Mouse (Mus musculus): ENCODE data around the gene Pex11b. TPM values are rescaled to one million over a fixed set of nuclear protein-coding genes. Genes with fewer than 3 reads are reported as not detected.
"Not testable (repeated sequence)": the region's sequence is repeated elsewhere in the genome, so short reads cannot be mapped to it uniquely, and the experiment has no call there.

The Pex11b gene
- polyA plus RNA-seq, 1 experiment, result 41.0 TPM

DNA sequence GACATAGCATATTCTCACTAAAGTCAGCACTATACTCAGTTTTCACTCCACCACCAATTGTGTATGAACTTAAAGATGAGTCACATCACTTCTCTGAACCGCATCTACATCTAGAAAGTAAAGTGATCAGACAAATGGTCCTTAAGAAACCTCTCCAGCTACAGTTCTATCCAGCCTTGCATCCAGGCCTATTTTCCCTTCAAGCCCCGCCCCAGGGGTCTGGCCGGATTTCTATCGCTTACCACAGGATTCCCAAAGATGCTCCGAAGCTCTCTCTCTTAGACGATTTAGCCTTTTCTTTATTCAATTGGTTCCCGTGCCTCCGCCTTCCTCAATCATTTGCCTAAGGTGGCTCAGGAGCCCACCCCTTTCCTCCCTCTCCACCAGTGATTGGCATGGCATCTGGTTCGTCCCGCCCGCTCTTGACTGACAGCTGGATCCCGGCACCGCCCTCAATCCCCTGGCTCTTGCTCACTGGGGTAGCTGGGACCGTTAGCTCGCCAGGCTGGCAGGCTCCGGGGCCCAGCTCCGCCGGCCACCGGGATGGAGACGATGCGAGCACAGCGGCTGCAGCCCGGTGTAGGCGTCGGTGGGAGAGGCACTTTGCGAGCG lies 34.4 kb upstream of the Pex11b start, which contains the start of gene Lix1l:
Lix1l (plus strand) TSS at position 511 of the 612 bp plus-strand sequence.
- TF ChIP-seq CTCF (IDR thresholded peaks at IDR 0.05; ENCODE audit: borderline replicate concordance, control insufficient read depth, extremely low read depth, insufficient read depth, low read length, poor library complexity), result no peak
- peak; percentile 37; the same call in 1 of the 2 replicates for TF ChIP-seq POLR2A (IDR thresholded peaks at IDR 0.05; ENCODE audit: control insufficient read depth, extremely low read depth, insufficient read depth, low read length, poor library complexity)
- H3K4me3 ChIP-seq (ENCODE audit: control insufficient read depth, insufficient read depth, low read length), result peak within 1 kb of the TSS; percentile 80
- WGBS, result 1% methylated on average over 27 of the region's 27 CpGs
- H3K27me3 ChIP-seq (ENCODE audit: control insufficient read depth, insufficient read depth, low read length), result peaks cover 33% of the 10 kb centered on the region; the same call in 1 of the 2 replicates
- no peak within 1 kb of the TSS for H3K27ac ChIP-seq (ENCODE audit: control insufficient read depth, insufficient read depth, low read length)
- H3K36me3 ChIP-seq (ENCODE audit: control insufficient read depth, insufficient read depth, low read length), result no peaks in the 10 kb centered on the region
- H3K4me1 ChIP-seq (replicated peaks; ENCODE audit: control insufficient read depth, insufficient read depth, low read length), result peaks cover 28% of the 10 kb centered on the region
- peak; percentile 88 for DNase-seq

DNA sequence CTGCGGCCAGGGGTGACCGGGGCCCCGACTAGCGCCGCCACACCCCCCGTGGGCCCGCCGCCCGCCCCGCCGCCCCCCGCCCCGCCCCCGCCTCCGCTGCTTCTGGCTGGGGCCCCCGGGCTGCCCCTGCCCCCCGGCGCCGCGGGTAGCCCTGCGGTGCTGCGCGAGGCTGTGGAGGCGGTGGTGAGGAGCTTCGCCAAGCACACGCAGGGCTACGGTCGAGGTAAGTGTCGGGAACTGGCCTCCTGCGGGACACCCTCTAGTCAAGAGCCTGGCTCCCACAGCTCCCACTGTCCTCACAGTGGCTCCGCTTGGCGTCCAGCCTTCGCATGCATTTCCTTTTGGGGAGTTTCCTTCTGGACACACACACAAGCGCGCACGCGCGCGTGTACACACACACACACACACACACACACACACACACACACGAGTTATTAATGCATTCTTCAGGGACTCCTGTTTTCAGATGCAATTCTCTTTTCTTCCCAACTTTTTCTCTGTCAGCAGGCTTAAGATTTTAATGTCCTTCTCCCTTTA lies 33.9 kb upstream of the Pex11b start:
- Histone ChIP-seq H3K27me3 (ENCODE audit: control insufficient read depth, insufficient read depth, low read length) (peaks cover 29% of the 10 kb centered on the region; the same call in 1 of the 2 replicates), H3K4me3 (ENCODE audit: control insufficient read depth, insufficient read depth, low read length) (peak overlapping the region; percentile 80), H3K27ac (ENCODE audit: control insufficient read depth, insufficient read depth, low read length) (no peak overlapping the region), H3K4me1 (replicated peaks; ENCODE audit: control insufficient read depth, insufficient read depth, low read length) (peaks cover 25% of the 10 kb centered on the region), H3K36me3 (ENCODE audit: control insufficient read depth, insufficient read depth, low read length) (no peaks in the 10 kb centered on the region)
- TF ChIP-seq CTCF (IDR thresholded peaks at IDR 0.05; ENCODE audit: borderline replicate concordance, control insufficient read depth, extremely low read depth, insufficient read depth, low read length, poor library complexity), result no peak
- TF ChIP-seq POLR2A (IDR thresholded peaks at IDR 0.05; ENCODE audit: control insufficient read depth, extremely low read depth, insufficient read depth, low read length, poor library complexity), result no peak
- WGBS, result 1% methylated on average over 40 of the region's 40 CpGs
- no peak for DNase-seq

DNA sequence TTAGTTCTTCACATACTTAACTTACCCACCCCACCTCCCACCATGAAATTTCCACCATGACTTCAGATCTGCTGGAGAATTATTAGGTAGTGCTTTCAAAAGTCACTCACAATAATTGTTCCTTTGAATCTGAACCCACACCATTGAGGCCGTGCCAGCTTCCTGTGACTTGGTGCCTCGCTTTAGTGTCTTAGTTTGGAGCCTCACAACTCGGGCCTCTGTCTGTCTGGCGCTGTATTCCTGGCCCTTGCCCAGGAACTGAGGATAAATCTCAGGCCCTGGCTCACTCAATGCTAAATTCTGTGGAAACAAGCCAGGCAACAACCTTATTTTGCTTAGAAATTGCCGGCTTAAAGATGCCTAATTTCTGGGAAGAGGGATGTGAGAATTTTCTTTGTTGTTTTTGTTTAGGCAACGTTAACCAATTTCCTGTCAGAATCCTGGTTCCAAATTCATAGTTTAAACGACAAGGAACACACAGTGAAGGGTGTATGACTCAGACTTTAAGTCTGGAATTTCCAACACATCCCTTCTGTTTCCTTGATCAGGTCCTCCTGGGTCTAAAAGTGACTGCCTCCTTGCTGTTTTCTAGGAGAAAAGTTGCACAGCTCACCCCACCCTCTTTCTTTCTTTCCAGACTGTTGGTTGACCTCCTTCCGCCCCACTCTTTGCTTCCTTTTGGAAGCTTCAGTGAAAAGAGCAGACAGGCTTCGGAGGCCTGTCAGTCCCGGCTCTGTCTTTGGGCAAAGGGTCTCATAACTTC lies 33.1 kb upstream of the Pex11b start:
- no peak overlapping the region for H3K4me3 ChIP-seq (ENCODE audit: control insufficient read depth, insufficient read depth, low read length)
- no peak for DNase-seq
- WGBS, result 74% methylated on average over 10 of the region's 10 CpGs

DNA sequence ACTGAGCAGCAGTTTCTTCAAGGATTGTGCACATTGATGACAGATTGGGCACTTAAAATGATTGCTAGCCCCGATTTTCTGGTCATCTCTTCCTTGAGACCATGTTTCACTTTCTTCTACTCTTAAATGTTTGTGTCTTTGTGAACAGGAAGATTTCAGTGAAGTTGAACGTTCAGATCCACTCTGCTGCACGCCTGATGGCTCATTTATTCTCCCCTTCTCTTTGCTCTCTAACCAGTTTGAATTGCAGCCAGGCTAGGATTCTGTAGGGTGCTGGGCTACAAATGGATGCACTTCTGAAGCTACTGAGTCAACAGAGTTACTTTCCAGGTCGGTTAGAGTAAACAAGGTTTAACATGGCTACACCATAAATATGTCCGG lies 32.5 kb upstream of the Pex11b start:
- no peaks in the 10 kb centered on the region for H3K36me3 ChIP-seq (ENCODE audit: control insufficient read depth, insufficient read depth, low read length)
- no peak overlapping the region for H3K27ac ChIP-seq (ENCODE audit: control insufficient read depth, insufficient read depth, low read length)
- peaks cover 16% of the 10 kb centered on the region; the same call in 1 of the 2 replicates for H3K27me3 ChIP-seq (ENCODE audit: control insufficient read depth, insufficient read depth, low read length)
- no peak for DNase-seq
- H3K4me3 ChIP-seq (ENCODE audit: control insufficient read depth, insufficient read depth, low read length), result no peak overlapping the region
- no peak for TF ChIP-seq POLR2A (IDR thresholded peaks at IDR 0.05; ENCODE audit: control insufficient read depth, extremely low read depth, insufficient read depth, low read length, poor library complexity)
- no peak for TF ChIP-seq CTCF (IDR thresholded peaks at IDR 0.05; ENCODE audit: borderline replicate concordance, control insufficient read depth, extremely low read depth, insufficient read depth, low read length, poor library complexity)
- 77% methylated on average over 5 of the region's 5 CpGs for WGBS
- H3K4me1 ChIP-seq (replicated peaks; ENCODE audit: control insufficient read depth, insufficient read depth, low read length), result peaks cover 13% of the 10 kb centered on the region

More for the DNA sequence above, 33.1 kb upstream of the Pex11b start:
- Histone ChIP-seq H3K4me1 (replicated peaks; ENCODE audit: control insufficient read depth, insufficient read depth, low read length) (peaks cover 18% of the 10 kb centered on the region), H3K27ac (ENCODE audit: control insufficient read depth, insufficient read depth, low read length) (no peak overlapping the region), H3K27me3 (ENCODE audit: control insufficient read depth, insufficient read depth, low read length) (peaks cover 21% of the 10 kb centered on the region; the same call in 1 of the 2 replicates), H3K36me3 (ENCODE audit: control insufficient read depth, insufficient read depth, low read length) (no peaks in the 10 kb centered on the region)
- TF ChIP-seq CTCF (IDR thresholded peaks at IDR 0.05; ENCODE audit: borderline replicate concordance, control insufficient read depth, extremely low read depth, insufficient read depth, low read length, poor library complexity) (no peak), POLR2A (IDR thresholded peaks at IDR 0.05; ENCODE audit: control insufficient read depth, extremely low read depth, insufficient read depth, low read length, poor library complexity) (no peak)

DNA sequence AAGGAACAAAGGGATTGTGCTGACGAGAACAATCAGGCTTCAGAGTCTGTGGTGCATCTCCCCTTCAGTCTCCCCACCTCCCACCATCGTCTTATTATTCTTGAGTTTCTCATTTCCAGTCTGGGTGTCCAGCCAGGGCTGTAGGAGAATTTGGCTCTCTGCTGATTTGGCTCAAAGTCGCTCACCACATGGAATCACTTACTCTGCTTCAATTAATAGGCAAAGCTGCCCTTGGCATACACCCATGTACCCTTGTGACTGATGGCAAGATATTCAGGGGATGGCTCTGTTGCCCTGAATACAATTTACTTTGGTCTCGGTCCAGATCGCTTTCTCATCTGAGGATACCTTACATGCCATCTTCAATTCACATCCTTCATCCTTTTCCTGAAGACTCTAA lies 31.9 kb upstream of the Pex11b start:
- H3K4me1 ChIP-seq (replicated peaks; ENCODE audit: control insufficient read depth, insufficient read depth, low read length), result peaks cover 7% of the 10 kb centered on the region
- TF ChIP-seq CTCF (IDR thresholded peaks at IDR 0.05; ENCODE audit: borderline replicate concordance, control insufficient read depth, extremely low read depth, insufficient read depth, low read length, poor library complexity) (no peak), POLR2A (IDR thresholded peaks at IDR 0.05; ENCODE audit: control insufficient read depth, extremely low read depth, insufficient read depth, low read length, poor library complexity) (no peak)
- peaks cover 12% of the 10 kb centered on the region; the same call in 1 of the 2 replicates for H3K27me3 ChIP-seq (ENCODE audit: control insufficient read depth, insufficient read depth, low read length)
- H3K27ac ChIP-seq (ENCODE audit: control insufficient read depth, insufficient read depth, low read length), result no peak overlapping the region
- no peaks in the 10 kb centered on the region for H3K36me3 ChIP-seq (ENCODE audit: control insufficient read depth, insufficient read depth, low read length)
- H3K4me3 ChIP-seq (ENCODE audit: control insufficient read depth, insufficient read depth, low read length), result no peak overlapping the region
- no peak for DNase-seq
- WGBS, result 91% methylated on average over 5 of the region's 5 CpGs

DNA sequence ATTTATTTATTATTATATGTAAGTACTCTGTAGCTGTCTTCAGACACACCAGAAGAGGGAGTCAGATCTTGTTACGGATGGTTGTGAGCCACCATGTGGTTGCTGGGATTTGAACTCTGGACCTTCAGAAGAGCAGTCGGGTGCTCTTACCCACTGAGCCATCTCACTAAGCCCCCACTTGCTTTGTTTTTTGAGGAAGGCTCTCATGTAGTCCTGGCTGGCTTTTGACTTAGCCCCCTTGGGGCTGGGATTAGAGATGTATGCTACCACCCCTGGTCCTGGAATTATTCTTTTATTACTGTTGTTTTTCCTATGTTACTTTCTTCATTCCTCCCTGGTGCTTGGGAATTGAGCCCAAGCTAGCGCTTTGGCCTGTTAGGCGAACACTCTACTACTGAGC lies 29.2 kb upstream of the Pex11b start:
- not testable (repeated sequence) for H3K36me3 ChIP-seq (ENCODE audit: control insufficient read depth, insufficient read depth, low read length); H3K27ac ChIP-seq (ENCODE audit: control insufficient read depth, insufficient read depth, low read length); H3K4me3 ChIP-seq (ENCODE audit: control insufficient read depth, insufficient read depth, low read length); H3K4me1 ChIP-seq (replicated peaks; ENCODE audit: control insufficient read depth, insufficient read depth, low read length); H3K27me3 ChIP-seq (ENCODE audit: control insufficient read depth, insufficient read depth, low read length); DNase-seq
- 91% methylated on average over 4 of the region's 4 CpGs for WGBS

Measured in thymus, adult 2 months (tissue).